Mouse (Mus musculus) CH12.LX (cell line): ENCODE data around the gene Gm12790. TPM values are rescaled to one million over a fixed set of nuclear protein-coding genes. Genes with fewer than 3 reads are reported as not detected.

ENCODE experiments used
- polyA plus RNA-seq: library from polyadenylated mRNA; unstranded; fragments of >175 nt; gene quantifications from 2 replicates; pipeline ENCODE4 v1.2.1, GENCODE M21; 2012; ENCODE audit warnings: low read depth; ENCODE audit not compliant: insufficient read length
- total RNA-seq, 2 experiments: library from RNA; depleted of rRNA; stranded (reverse); fragments of 300-350 nt in 1 of 2; fragments of >200 nt in 1 of 2; gene quantifications; 2 replicates each; pipeline ENCODE4 v1.2.3; 2012 to 2014

The Gm12790 gene
- total and polyA plus RNA-seq, 3 experiments, result not detected

Other genes with a start within 250 kb of the Gm12790 start
- not detected in 2 replicates for gene B020004J07Rik, start 137.0 kb downstream of the Gm12790 start, total RNA-seq (2012; rRNA removed)
- gene B020004J07Rik, start 137.0 kb downstream of the Gm12790 start, total RNA-seq (2014; rRNA removed), result not detected in 2 replicates
- gene B020004J07Rik, start 137.0 kb downstream of the Gm12790 start, polyA plus RNA-seq, result not detected in 2 replicates
- gene C130073F10Rik, start 87.3 kb downstream of the Gm12790 start, total RNA-seq (2012; rRNA removed), result not detected in 2 replicates
- gene C130073F10Rik, start 87.3 kb downstream of the Gm12790 start, total RNA-seq (2014; rRNA removed), result not detected in 2 replicates
- gene C130073F10Rik, start 87.3 kb downstream of the Gm12790 start, polyA plus RNA-seq, result not detected in 2 replicates
- gene Gm12800, start 71.9 kb downstream of the Gm12790 start, total RNA-seq (2012; rRNA removed), result not detected in 2 replicates
- not detected in 2 replicates for gene Gm12800, start 71.9 kb downstream of the Gm12790 start, total RNA-seq (2014; rRNA removed)
- gene Gm12800, start 71.9 kb downstream of the Gm12790 start, polyA plus RNA-seq, result not detected in 2 replicates
- gene Gm12794, start 40.6 kb downstream of the Gm12790 start, total RNA-seq (2012; rRNA removed), result 0.08 TPM in 1 of 2 replicates, not detected in the other
- gene Gm12794, start 40.6 kb downstream of the Gm12790 start, total RNA-seq (2014; rRNA removed), result not detected in 2 replicates
- not detected in 2 replicates for gene Gm12794, start 40.6 kb downstream of the Gm12790 start, polyA plus RNA-seq
- gene Gm12789, start 5.6 kb upstream of the Gm12790 start, total RNA-seq (2012; rRNA removed), result not detected in 2 replicates
- not detected in 2 replicates for gene Gm12789, start 5.6 kb upstream of the Gm12790 start, total RNA-seq (2014; rRNA removed)
- gene Gm12789, start 5.6 kb upstream of the Gm12790 start, polyA plus RNA-seq, result not detected in 2 replicates
- gene Pde4b, start 106.5 kb upstream of the Gm12790 start, total RNA-seq (2012; rRNA removed), result 14.6 and 24.2 TPM in 2 replicates
- gene Pde4b, start 106.5 kb upstream of the Gm12790 start, total RNA-seq (2014; rRNA removed), result 21.8 and 22.8 TPM in 2 replicates
- gene Pde4b, start 106.5 kb upstream of the Gm12790 start, polyA plus RNA-seq, result 8.9 and 9.6 TPM in 2 replicates